In the genomic region with DNA sequence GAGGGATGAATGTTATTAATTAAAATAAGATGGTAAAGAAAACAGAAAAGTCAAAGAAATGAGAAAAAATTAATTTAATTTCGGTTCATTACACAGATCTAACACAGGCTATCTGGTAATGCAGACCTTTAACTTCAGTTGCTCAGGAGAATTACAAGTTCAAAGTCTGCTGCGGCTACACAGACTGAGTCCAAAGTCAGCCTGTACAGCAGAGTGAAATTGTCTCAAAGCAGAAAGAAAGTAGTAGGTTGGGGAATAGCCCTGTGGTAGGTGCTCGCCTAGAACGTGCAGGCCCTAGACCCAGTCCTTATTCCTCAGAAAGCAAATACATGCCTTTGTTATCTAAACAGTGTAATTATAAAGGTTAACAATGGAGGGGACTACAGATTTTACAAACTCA, we compare ENCODE assay signal across 20 mouse cellular contexts.
"Had no signal": no experiment of that assay in that cellular context is flagged by ENCODE, and none has a peak within 500 bp of the region (broad histone marks: within the 10 kb centered on the region; RNA-seq: fewer than 3 reads in every experiment).

No protein-coding gene starts in this region.

- H3K9me3 ChIP-seq: hindbrain, embryonic 15.5 days; limb, embryonic 10.5 days; limb, embryonic 13.5 days; midbrain, embryonic 12.5 days; midbrain, embryonic 15.5 days; neural tube, embryonic 12.5 days; neural tube, embryonic 15.5 days had no signal

- H3K36me3 ChIP-seq: hindbrain, embryonic 15.5 days; limb, embryonic 10.5 days; limb, embryonic 13.5 days; midbrain, embryonic 12.5 days; midbrain, embryonic 15.5 days; neural tube, embryonic 12.5 days; neural tube, embryonic 15.5 days had no signal

- H3K27me3 ChIP-seq: hindbrain, embryonic 15.5 days; limb, embryonic 13.5 days; midbrain, embryonic 12.5 days; midbrain, embryonic 15.5 days; neural tube, embryonic 12.5 days; neural tube, embryonic 15.5 days had no signal

- H3K9ac ChIP-seq: hindbrain, embryonic 15.5 days; limb, embryonic 13.5 days; liver, embryonic 14.5 days; liver, postnatal 0 days; lung, embryonic 14.5 days; midbrain, embryonic 12.5 days; midbrain, embryonic 15.5 days; neural tube, embryonic 12.5 days; neural tube, embryonic 15.5 days had no signal

- H3K4me2 ChIP-seq: hindbrain, embryonic 15.5 days; limb, embryonic 13.5 days; lung, embryonic 14.5 days; midbrain, embryonic 12.5 days; midbrain, embryonic 15.5 days; neural tube, embryonic 12.5 days; neural tube, embryonic 15.5 days had no signal

- ATAC-seq: liver, postnatal 0 days; lung, postnatal 0 days; midbrain, embryonic 15.5 days had no signal

- H3K4me1 ChIP-seq: hindbrain, embryonic 15.5 days; limb, embryonic 10.5 days; limb, embryonic 13.5 days; midbrain, embryonic 12.5 days; midbrain, embryonic 15.5 days; neural tube, embryonic 12.5 days; neural tube, embryonic 15.5 days had no signal

- DNase-seq: liver; liver, postnatal 0 days; lung, embryonic 14.5 days; right cerebral cortex, adult 18-20 months; right cerebral cortex, postnatal 14 days; right cerebral cortex, postnatal 4 days; thymus, adult 2 months; thymus, postnatal 14 days; thymus, postnatal 4 days had no signal

- H3K4me3 ChIP-seq: hindbrain, embryonic 15.5 days; limb, embryonic 10.5 days; limb, embryonic 13.5 days; midbrain, embryonic 12.5 days; midbrain, embryonic 15.5 days; neural tube, embryonic 12.5 days; neural tube, embryonic 15.5 days had no signal

- H3K27ac ChIP-seq: hindbrain, embryonic 15.5 days; limb, embryonic 10.5 days; limb, embryonic 13.5 days; liver, embryonic 14.5 days; macrophage; midbrain, embryonic 12.5 days; midbrain, embryonic 15.5 days; neural tube, embryonic 12.5 days; neural tube, embryonic 15.5 days; stomach, postnatal 0 days had no signal
